Mouse (Mus musculus) kidney, postnatal 10 days (tissue): Measurements from ENCODE around the gene Tbccd1.
"Not testable (repeated sequence)": the region's sequence is repeated elsewhere in the genome, so short reads cannot be mapped to it uniquely, and the experiment has no call there.

Source experiments
- DNase-seq: peaks from one replicate; pipeline ENCODE4 v3.0.0; 2021; ENCODE audit warnings: mixed read lengths

Tbccd1 gene

DNA sequence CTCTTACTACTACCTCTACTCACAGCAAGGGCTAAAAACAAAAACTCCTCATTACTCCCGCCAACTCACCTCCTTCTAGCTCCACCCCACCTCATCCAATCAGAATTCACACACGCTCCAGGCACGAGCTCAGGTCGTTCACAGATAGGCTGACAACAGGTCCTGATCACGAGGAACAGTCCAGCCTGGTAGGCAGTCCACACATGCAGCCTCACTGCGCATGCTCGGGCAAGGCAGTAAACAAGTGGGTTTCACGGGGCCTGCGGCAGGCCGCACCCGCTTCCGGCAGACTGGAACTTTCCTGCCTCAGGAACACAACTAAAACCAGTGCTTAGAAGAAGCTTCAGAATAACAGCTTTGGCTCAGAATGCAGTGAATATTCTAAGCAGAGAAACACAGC lies 79.2 kb downstream of the Tbccd1 start:
- DNase-seq, result not testable (repeated sequence)

DNA sequence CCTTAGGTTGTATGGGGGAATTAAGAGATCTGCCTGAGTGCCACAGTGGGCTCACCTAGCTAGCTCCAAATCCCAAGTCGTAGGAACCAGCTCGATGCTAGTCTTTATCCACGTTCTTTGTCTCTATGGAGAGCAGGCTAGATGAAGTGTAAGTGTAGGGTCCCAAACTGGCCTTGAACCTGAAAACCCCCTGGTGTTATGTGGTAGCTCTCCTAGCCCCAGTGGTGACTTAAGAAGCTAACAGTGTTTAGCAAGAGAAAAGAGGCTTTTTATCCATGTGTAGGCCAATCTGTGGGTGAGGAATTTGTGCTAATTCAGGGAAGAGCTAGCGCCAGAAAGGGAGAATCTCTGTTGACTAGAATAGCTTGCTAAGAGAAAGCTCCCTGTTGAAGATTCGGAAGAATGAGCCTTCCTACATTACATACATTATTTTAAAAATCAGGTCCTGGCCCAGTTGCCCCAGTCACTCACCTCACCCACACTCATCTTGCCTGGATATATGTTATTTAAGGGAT lies 81.9 kb downstream of the Tbccd1 start:
- DNase-seq, result no peak

DNA sequence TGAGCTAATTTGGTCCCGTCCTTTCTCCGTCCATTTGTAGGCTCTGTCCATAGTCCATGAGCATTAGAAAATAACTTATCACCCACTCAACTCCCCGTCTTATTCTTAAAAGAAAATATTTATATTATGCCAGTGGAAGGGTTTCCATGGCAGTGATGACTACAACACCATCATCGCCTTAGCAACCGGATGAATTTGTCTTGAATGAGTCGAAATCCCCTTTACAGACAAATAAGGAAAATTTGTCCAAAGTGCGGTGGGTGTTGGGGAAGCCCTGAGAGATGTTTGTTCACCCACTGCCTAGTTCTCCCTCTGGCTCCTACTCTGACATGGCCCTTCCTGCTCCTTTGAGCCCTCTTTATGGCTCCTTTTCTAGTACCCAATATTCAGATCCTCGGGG lies 88.8 kb downstream of the Tbccd1 start:
- no peak for DNase-seq

- DNase-seq, result no peak
Measured at GRCm38 (mm10) chr16:22767405-22767804, 90.1 kb downstream of the Tbccd1 start.

- no peak for DNase-seq
Measured at GRCm38 (mm10) chr16:22766738-22767211, 90.7 kb downstream of the Tbccd1 start.

DNA sequence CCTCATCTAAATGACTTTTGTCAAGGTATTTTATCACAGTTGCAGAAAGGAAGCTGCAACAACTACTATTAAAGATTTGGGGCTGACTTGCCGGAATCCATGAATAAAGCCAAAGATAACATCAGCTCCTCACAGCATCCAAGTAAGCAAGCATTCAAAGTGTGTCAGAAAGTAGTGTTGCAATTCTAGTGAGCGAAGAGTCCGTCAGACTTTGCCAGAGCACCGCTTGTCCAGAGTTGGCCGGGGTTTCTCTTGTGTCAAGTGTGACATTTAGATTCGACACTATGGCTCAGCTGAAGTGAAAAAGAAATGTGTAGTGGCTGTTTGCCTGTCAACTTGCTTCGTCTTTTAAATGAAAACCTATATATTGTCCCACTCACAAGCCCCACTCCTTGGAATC lies 91.9 kb downstream of the Tbccd1 start:
- no peak for DNase-seq
